Mouse (Mus musculus): ENCODE results near the gene Plxdc2.

The Plxdc2 gene

GRCm38 (mm10) chr2:16414340-16414976, 58.4 kb downstream of the Plxdc2 start:
- no peak for DNase-seq (ENCODE audit: low spot score)

- DNase-seq (ENCODE audit: low spot score), result no peak
Measured at GRCm38 (mm10) chr2:16439030-16439429, 82.9 kb downstream of the Plxdc2 start.

GRCm38 (mm10) chr2:16442643-16443042, 86.5 kb downstream of the Plxdc2 start:
- no peak for DNase-seq (ENCODE audit: low spot score)

GRCm38 (mm10) chr2:16447936-16448335, 91.8 kb downstream of the Plxdc2 start:
- no peak for DNase-seq (ENCODE audit: low spot score)

- peak; percentile 4 for DNase-seq (ENCODE audit: low spot score)
Measured at GRCm38 (mm10) chr2:16450838-16451665, 94.9 kb downstream of the Plxdc2 start.

- no peak for DNase-seq (ENCODE audit: low spot score)
Measured at GRCm38 (mm10) chr2:16451666-16452009, 95.5 kb downstream of the Plxdc2 start.

GRCm38 (mm10) chr2:16452080-16452479, 96.0 kb downstream of the Plxdc2 start:
- DNase-seq (ENCODE audit: low spot score), result no peak

GRCm38 (mm10) chr2:16456264-16456780, 100.2 kb downstream of the Plxdc2 start:
- DNase-seq (ENCODE audit: low spot score), result no peak

GRCm38 (mm10) chr2:16459490-16459889, 103.4 kb downstream of the Plxdc2 start:
- DNase-seq (ENCODE audit: low spot score), result no peak

GRCm38 (mm10) chr2:16470099-16470498, 114.0 kb downstream of the Plxdc2 start:
- no peak for DNase-seq (ENCODE audit: low spot score)

GRCm38 (mm10) chr2:16483943-16484342, 127.8 kb downstream of the Plxdc2 start:
- DNase-seq (ENCODE audit: low spot score), result no peak

- no peak for DNase-seq (ENCODE audit: low spot score)
Measured at GRCm38 (mm10) chr2:16485970-16486369, 129.9 kb downstream of the Plxdc2 start.

GRCm38 (mm10) chr2:16491242-16491641, 135.1 kb downstream of the Plxdc2 start:
- no peak for DNase-seq (ENCODE audit: low spot score)

- DNase-seq (ENCODE audit: low spot score), result no peak
Measured at GRCm38 (mm10) chr2:16502843-16503242, 146.7 kb downstream of the Plxdc2 start.

GRCm38 (mm10) chr2:16507540-16508230, 151.6 kb downstream of the Plxdc2 start:
- DNase-seq (ENCODE audit: low spot score), result no peak

- no peak for DNase-seq (ENCODE audit: low spot score)
Measured at GRCm38 (mm10) chr2:16518148-16518547, 162.0 kb downstream of the Plxdc2 start.

- no peak for DNase-seq (ENCODE audit: low spot score)
Measured at GRCm38 (mm10) chr2:16523427-16523826, 167.3 kb downstream of the Plxdc2 start.

GRCm38 (mm10) chr2:16532244-16532643, 176.1 kb downstream of the Plxdc2 start:
- DNase-seq (ENCODE audit: low spot score), result no peak

- no peak for DNase-seq (ENCODE audit: low spot score)
Measured at GRCm38 (mm10) chr2:16534566-16534965, 178.5 kb downstream of the Plxdc2 start.

- no peak for DNase-seq (ENCODE audit: low spot score)
Measured at GRCm38 (mm10) chr2:16541226-16541625, 185.1 kb downstream of the Plxdc2 start.

GRCm38 (mm10) chr2:16545207-16545606, 189.1 kb downstream of the Plxdc2 start:
- no peak for DNase-seq (ENCODE audit: low spot score)

GRCm38 (mm10) chr2:16559287-16559686, 203.2 kb downstream of the Plxdc2 start:
- no peak for DNase-seq (ENCODE audit: low spot score)

- no peak for DNase-seq (ENCODE audit: low spot score)
Measured at GRCm38 (mm10) chr2:16568263-16568662, 212.2 kb downstream of the Plxdc2 start.

All from ovary, postnatal 10 days (tissue).